Mouse (Mus musculus): ENCODE data around the gene Zfp667.

- 0 out of 2 replicates have a peak, but pooled peaks have one; percentile 18 for TF ChIP-seq CTCF (IDR thresholded peaks at IDR 0.05; ENCODE audit: low read depth)
- TF ChIP-seq EP300 (IDR thresholded peaks at IDR 0.05; ENCODE audit: low read depth) = no peak
These were observed 24.3 kb upstream of the Zfp667 start for GRCm38 (mm10) chr7:6262120-6262519.
